Mouse (Mus musculus): ENCODE measurements around the gene Ctsc. TPM values are rescaled to one million over a fixed set of nuclear protein-coding genes. Genes with fewer than 3 reads are reported as not detected.
"Not testable (repeated sequence)": the region's sequence is repeated elsewhere in the genome, so short reads cannot be mapped to it uniquely, and the experiment has no call there.

The Ctsc gene
- 20.6 and 22.3 TPM in 2 replicates for polyA plus RNA-seq (2014; fragmentation: Nextera tagmentation; extraction: Ambion mirVana)

- WGBS, result 2% methylated on average over 34 of the region's 34 CpGs
- H3K27me3 ChIP-seq (ENCODE audit: control insufficient read depth, insufficient read depth, low read length), result no peaks in the 10 kb centered on the region
- peak within 1 kb of the TSS; percentile 40 for H3K4me3 ChIP-seq (ENCODE audit: low read depth, low read length)
- no peak within 1 kb of the TSS for H3K27ac ChIP-seq (ENCODE audit: low read depth, low read length)
- peak within 1 kb of the TSS; percentile 47 for H3K9ac ChIP-seq (ENCODE audit: low read length)
- peak; percentile 78 for DNase-seq (ENCODE audit: low spot score)
- no peaks in the 10 kb centered on the region for H3K4me1 ChIP-seq (ENCODE audit: control insufficient read depth, insufficient read depth, low read length)
- peak within 1 kb of the TSS; percentile 67 for H3K4me2 ChIP-seq (ENCODE audit: low read depth)
- peak; percentile 86 for ATAC-seq (ENCODE audit: insufficient read depth, low FRiP score, low TSS enrichment)
- H3K9me3 ChIP-seq (ENCODE audit: control insufficient read depth, low read length), result no peaks in the 10 kb centered on the region
- no peaks in the 10 kb centered on the region for H3K36me3 ChIP-seq (ENCODE audit: control insufficient read depth, insufficient read depth, low read length)
Measured at GRCm38 (mm10) chr7:88277858-88278627, at the start of gene Ctsc. Gene Ctsc, plus strand, starts transcription at chr7:88278085.

GRCm38 (mm10) chr7:88229051-88229450 lies 48.8 kb upstream of the Ctsc start:
- Histone ChIP-seq H3K9me3 (ENCODE audit: control insufficient read depth, low read length) (no peaks in the 10 kb centered on the region), H3K36me3 (ENCODE audit: control insufficient read depth, insufficient read depth, low read length) (no peaks in the 10 kb centered on the region), H3K27ac (ENCODE audit: low read depth, low read length) (no peak overlapping the region), H3K4me2 (ENCODE audit: low read depth) (no peak overlapping the region), H3K27me3 (ENCODE audit: control insufficient read depth, insufficient read depth, low read length) (no peaks in the 10 kb centered on the region), H3K4me3 (ENCODE audit: low read depth, low read length) (no peak overlapping the region), H3K9ac (ENCODE audit: low read length) (no peak overlapping the region), H3K4me1 (ENCODE audit: control insufficient read depth, insufficient read depth, low read length) (no peaks in the 10 kb centered on the region)
- DNase-seq (ENCODE audit: low spot score) (no peak), ATAC-seq (ENCODE audit: insufficient read depth, low FRiP score, low TSS enrichment) (no peak)
- WGBS, result 66% methylated on average over 2 of the region's 2 CpGs

GRCm38 (mm10) chr7:88230121-88230520 lies 47.8 kb upstream of the Ctsc start:
- no peak for ATAC-seq (ENCODE audit: insufficient read depth, low FRiP score, low TSS enrichment)

GRCm38 (mm10) chr7:88230756-88231522 lies 46.9 kb upstream of the Ctsc start:
- ATAC-seq (ENCODE audit: insufficient read depth, low FRiP score, low TSS enrichment), result no peak
- no peaks in the 10 kb centered on the region for H3K9me3 ChIP-seq (ENCODE audit: control insufficient read depth, low read length)
- H3K27me3 ChIP-seq (ENCODE audit: control insufficient read depth, insufficient read depth, low read length), result no peaks in the 10 kb centered on the region
- H3K27ac ChIP-seq (ENCODE audit: low read depth, low read length), result no peak overlapping the region
- no peak overlapping the region for H3K4me2 ChIP-seq (ENCODE audit: low read depth)
- 97% methylated on average over 7 of the region's 7 CpGs for WGBS
- H3K36me3 ChIP-seq (ENCODE audit: control insufficient read depth, insufficient read depth, low read length), result no peaks in the 10 kb centered on the region
- no peak overlapping the region for H3K9ac ChIP-seq (ENCODE audit: low read length)
- no peaks in the 10 kb centered on the region for H3K4me1 ChIP-seq (ENCODE audit: control insufficient read depth, insufficient read depth, low read length)
- no peak for DNase-seq (ENCODE audit: low spot score)
- H3K4me3 ChIP-seq (ENCODE audit: low read depth, low read length), result no peak overlapping the region

More at GRCm38 (mm10) chr7:88230121-88230520, 47.8 kb upstream of the Ctsc start:
- WGBS, result 94% methylated on average over 4 of the region's 4 CpGs
- Histone ChIP-seq H3K27ac (ENCODE audit: low read depth, low read length) (no peak overlapping the region), H3K4me2 (ENCODE audit: low read depth) (no peak overlapping the region), H3K9me3 (ENCODE audit: control insufficient read depth, low read length) (no peaks in the 10 kb centered on the region), H3K27me3 (ENCODE audit: control insufficient read depth, insufficient read depth, low read length) (no peaks in the 10 kb centered on the region), H3K36me3 (ENCODE audit: control insufficient read depth, insufficient read depth, low read length) (no peaks in the 10 kb centered on the region), H3K4me1 (ENCODE audit: control insufficient read depth, insufficient read depth, low read length) (no peaks in the 10 kb centered on the region), H3K9ac (ENCODE audit: low read length) (no peak overlapping the region), H3K4me3 (ENCODE audit: low read depth, low read length) (no peak overlapping the region)
- DNase-seq (ENCODE audit: low spot score), result no peak

- Histone ChIP-seq H3K9me3 (ENCODE audit: control insufficient read depth, low read length) (no peaks in the 10 kb centered on the region), H3K4me2 (ENCODE audit: low read depth) (no peak overlapping the region), H3K4me1 (ENCODE audit: control insufficient read depth, insufficient read depth, low read length) (no peaks in the 10 kb centered on the region), H3K27ac (ENCODE audit: low read depth, low read length) (no peak overlapping the region), H3K9ac (ENCODE audit: low read length) (no peak overlapping the region), H3K4me3 (ENCODE audit: low read depth, low read length) (no peak overlapping the region), H3K27me3 (ENCODE audit: control insufficient read depth, insufficient read depth, low read length) (no peaks in the 10 kb centered on the region), H3K36me3 (ENCODE audit: control insufficient read depth, insufficient read depth, low read length) (no peaks in the 10 kb centered on the region)
- DNase-seq (ENCODE audit: low spot score), result no peak
- ATAC-seq (ENCODE audit: insufficient read depth, low FRiP score, low TSS enrichment), result no peak
- WGBS, result 83% methylated on average over 3 of the region's 3 CpGs
Measured at GRCm38 (mm10) chr7:88243059-88243458, 34.8 kb upstream of the Ctsc start.

- Histone ChIP-seq H3K36me3 (ENCODE audit: control insufficient read depth, insufficient read depth, low read length) (no peaks in the 10 kb centered on the region), H3K9me3 (ENCODE audit: control insufficient read depth, low read length) (no peaks in the 10 kb centered on the region), H3K4me3 (ENCODE audit: low read depth, low read length) (no peak overlapping the region), H3K4me1 (ENCODE audit: control insufficient read depth, insufficient read depth, low read length) (no peaks in the 10 kb centered on the region), H3K4me2 (ENCODE audit: low read depth) (no peak overlapping the region), H3K27me3 (ENCODE audit: control insufficient read depth, insufficient read depth, low read length) (no peaks in the 10 kb centered on the region), H3K9ac (ENCODE audit: low read length) (no peak overlapping the region), H3K27ac (ENCODE audit: low read depth, low read length) (no peak overlapping the region)
- DNase-seq (ENCODE audit: low spot score) (no peak), ATAC-seq (ENCODE audit: insufficient read depth, low FRiP score, low TSS enrichment) (no peak)
Measured at GRCm38 (mm10) chr7:88244462-88244861, 33.4 kb upstream of the Ctsc start.

- not testable (repeated sequence) for H3K9me3 ChIP-seq (ENCODE audit: control insufficient read depth, low read length); H3K36me3 ChIP-seq (ENCODE audit: control insufficient read depth, insufficient read depth, low read length); DNase-seq (ENCODE audit: low spot score); H3K4me1 ChIP-seq (ENCODE audit: control insufficient read depth, insufficient read depth, low read length); H3K4me2 ChIP-seq (ENCODE audit: low read depth); H3K27me3 ChIP-seq (ENCODE audit: control insufficient read depth, insufficient read depth, low read length); H3K4me3 ChIP-seq (ENCODE audit: low read depth, low read length); H3K27ac ChIP-seq (ENCODE audit: low read depth, low read length); H3K9ac ChIP-seq (ENCODE audit: low read length); ATAC-seq (ENCODE audit: insufficient read depth, low FRiP score, low TSS enrichment)
- 87% methylated on average over 2 of the region's 2 CpGs for WGBS
Measured at GRCm38 (mm10) chr7:88250380-88250779, 27.5 kb upstream of the Ctsc start.

GRCm38 (mm10) chr7:88251535-88251934 lies 26.4 kb upstream of the Ctsc start:
- Histone ChIP-seq H3K4me3 (ENCODE audit: low read depth, low read length) (no peak overlapping the region), H3K9ac (ENCODE audit: low read length) (no peak overlapping the region), H3K36me3 (ENCODE audit: control insufficient read depth, insufficient read depth, low read length) (no peaks in the 10 kb centered on the region), H3K4me1 (ENCODE audit: control insufficient read depth, insufficient read depth, low read length) (no peaks in the 10 kb centered on the region), H3K9me3 (ENCODE audit: control insufficient read depth, low read length) (no peaks in the 10 kb centered on the region), H3K27me3 (ENCODE audit: control insufficient read depth, insufficient read depth, low read length) (no peaks in the 10 kb centered on the region), H3K27ac (ENCODE audit: low read depth, low read length) (no peak overlapping the region), H3K4me2 (ENCODE audit: low read depth) (no peak overlapping the region)
- ATAC-seq (ENCODE audit: insufficient read depth, low FRiP score, low TSS enrichment), result no peak
- WGBS, result 45% methylated on average over 1 of the region's 1 CpGs
- DNase-seq (ENCODE audit: low spot score), result no peak

- Histone ChIP-seq H3K4me3 (ENCODE audit: low read depth, low read length) (no peak overlapping the region), H3K4me1 (ENCODE audit: control insufficient read depth, insufficient read depth, low read length) (no peaks in the 10 kb centered on the region), H3K9me3 (ENCODE audit: control insufficient read depth, low read length) (no peaks in the 10 kb centered on the region), H3K36me3 (ENCODE audit: control insufficient read depth, insufficient read depth, low read length) (no peaks in the 10 kb centered on the region), H3K27ac (ENCODE audit: low read depth, low read length) (no peak overlapping the region), H3K27me3 (ENCODE audit: control insufficient read depth, insufficient read depth, low read length) (no peaks in the 10 kb centered on the region), H3K9ac (ENCODE audit: low read length) (no peak overlapping the region), H3K4me2 (ENCODE audit: low read depth) (no peak overlapping the region)
- DNase-seq (ENCODE audit: low spot score) (no peak), ATAC-seq (ENCODE audit: insufficient read depth, low FRiP score, low TSS enrichment) (no peak)
Measured at GRCm38 (mm10) chr7:88252129-88252528, 25.8 kb upstream of the Ctsc start.

All from neural tube, embryonic 11.5 days (tissue).